Mouse (Mus musculus) right cerebral cortex, postnatal 4 days (tissue): ENCODE results near the gene Hist1h3b.

Experiments used
- DNase-seq: peaks from one replicate; pipeline ENCODE4 v3.0.0-alpha.2; 2022

Hist1h3b gene

DNA sequence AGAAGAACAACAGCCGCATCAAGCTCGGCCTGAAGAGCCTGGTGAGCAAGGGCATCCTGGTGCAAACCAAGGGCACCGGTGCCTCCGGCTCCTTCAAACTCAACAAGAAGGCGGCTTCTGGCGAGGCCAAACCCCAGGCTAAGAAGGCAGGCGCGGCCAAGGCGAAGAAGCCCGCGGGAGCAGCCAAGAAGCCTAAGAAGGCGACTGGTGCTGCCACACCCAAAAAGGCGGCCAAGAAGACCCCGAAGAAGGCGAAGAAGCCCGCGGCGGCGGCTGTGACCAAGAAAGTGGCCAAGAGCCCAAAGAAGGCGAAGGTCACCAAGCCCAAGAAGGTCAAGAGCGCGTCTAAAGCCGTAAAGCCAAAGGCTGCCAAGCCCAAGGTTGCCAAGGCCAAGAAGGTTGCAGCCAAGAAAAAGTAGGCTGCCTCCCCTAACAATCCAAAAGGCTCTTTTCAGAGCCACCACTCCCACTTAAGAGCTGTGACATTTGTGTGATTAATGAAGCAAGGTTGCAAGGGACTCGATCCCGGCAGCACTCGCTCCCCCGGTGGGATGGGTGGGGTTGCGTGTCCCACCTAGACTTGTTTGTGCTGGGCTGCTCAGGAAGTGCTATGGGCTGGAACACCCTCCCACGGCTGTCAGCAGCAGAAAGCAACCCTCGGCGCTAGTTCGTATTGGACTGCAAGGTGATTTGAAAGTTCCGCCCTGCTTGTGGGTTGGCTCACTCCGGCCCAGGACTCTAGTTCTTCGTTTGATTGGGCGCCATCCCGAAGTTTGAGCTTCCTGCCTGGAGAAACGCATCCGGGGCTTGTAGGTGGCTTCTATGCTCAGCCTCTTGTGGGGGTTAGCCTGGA lies 12.8 kb upstream of the Hist1h3b start:
- DNase-seq = peak; percentile 83

DNA sequence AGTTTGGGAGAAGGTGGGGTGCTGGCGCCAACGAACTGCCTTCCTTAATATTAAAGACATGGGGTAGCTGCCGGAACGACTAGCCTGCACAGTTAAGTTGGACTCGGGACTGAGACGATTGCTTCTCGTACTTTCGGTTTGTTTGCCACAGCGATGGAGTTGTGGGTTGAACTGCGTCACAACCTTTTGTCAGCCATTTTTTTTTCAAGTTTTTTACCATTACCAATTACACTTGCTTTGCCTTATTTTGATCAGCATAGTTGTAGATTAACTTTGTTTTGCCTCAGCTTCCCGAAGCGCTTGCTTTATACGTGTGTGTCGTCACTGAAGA lies 12.2 kb upstream of the Hist1h3b start:
- no peak for DNase-seq

DNA sequence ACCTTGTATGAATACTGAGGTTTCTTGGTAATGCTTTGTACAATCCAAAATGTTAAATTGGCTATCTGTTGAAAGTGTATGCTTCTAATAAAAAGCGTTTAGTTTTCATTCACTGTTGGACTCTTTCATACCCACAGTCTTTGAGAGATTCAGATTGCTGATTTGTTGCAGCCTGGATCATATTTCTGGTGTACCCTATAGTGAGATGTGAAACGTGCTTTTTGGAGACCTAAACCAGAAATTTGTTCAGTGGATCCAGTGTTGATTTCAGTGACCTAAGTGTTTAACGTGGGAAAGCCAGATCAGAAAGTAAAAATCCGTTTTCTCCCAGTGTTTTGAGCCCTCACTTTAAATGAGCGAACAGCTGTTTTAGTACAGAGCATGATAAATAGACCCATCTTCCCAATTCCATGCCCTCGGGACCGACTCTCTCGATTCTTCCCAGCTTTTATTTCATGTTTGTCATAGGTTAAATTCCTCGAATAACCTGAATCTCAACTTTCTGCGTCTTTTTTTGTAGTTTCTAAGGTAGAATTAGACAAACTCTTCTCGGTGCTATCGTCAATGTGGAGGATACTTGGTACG lies 11.7 kb upstream of the Hist1h3b start:
- DNase-seq = no peak

DNA sequence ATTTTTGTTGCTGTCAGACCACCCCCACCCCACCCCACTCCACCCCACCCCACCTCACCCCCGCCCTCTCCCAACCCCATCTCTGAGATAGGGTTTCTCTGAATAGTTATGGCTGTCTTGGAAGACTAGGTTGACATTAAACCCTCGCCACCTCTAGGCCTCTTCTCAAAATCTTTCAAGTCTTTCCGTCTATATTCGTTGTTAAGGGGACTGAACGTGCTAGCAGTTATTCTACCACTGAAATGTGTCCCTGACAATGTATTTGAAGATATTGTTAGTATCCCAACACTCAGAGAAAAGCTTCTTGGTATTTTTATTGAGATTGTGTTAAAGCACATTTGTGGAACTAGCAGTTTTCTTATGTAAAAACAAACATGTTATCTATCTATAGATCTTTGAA lies 11.2 kb upstream of the Hist1h3b start:
- DNase-seq = no peak

DNA sequence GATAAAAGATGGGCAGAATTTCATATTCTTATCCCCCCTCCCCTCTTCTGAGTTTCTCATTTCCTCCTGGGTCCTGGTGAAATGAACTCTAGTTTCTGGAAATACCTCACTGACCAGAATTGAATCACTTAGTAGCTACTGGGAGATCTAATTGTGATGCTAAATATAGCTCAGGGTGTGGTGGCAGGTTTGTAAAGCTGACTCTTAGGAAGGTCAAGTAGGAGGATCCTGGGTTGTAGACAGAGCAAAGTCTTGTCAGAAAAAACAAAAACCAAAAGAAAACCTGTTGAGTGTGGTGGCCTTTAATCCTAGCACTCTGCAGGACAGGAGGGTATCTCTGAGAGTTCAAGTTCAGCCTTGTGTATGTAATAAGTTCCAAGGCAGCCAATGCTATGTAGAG lies 10.1 kb upstream of the Hist1h3b start:
- DNase-seq = no peak

DNA sequence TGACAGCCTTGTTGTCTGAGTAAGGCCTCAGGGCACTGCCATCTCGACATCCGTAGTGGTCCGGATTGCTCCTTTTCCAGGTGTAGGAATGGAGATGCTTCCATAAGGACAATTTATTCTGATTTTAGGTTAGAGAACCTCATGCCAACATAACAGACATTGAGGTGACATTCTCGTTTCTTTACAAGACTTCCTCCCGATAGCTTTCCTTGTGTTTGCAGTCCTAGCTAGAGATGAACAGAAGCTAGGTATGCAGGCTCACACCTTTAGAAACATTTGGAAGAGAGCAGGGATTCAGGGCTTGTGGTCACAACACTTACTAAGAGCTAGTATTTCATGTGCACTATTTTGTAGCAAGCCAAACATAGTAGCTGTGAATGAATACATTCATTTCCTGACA lies 8.9 kb upstream of the Hist1h3b start:
- DNase-seq = no peak

DNA sequence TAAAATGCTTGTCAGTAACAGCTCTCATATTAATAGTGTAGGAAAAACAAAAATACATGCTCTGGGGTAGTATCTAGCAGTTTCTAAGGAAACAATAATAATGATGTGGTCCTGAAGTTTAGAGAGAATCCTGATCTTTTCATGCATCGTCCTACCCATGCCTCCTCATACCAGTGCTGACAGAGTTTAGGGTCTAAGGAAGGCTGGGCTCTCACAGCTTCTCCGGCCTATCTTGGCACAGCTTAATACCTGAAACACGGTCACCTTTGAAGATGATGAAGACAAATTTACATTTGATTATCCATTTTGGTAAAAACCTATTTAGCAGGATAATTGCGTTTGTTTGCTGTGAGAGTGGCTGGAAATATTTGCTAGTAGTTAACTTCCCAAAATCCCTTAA lies 8.1 kb upstream of the Hist1h3b start:
- DNase-seq = no peak

DNA sequence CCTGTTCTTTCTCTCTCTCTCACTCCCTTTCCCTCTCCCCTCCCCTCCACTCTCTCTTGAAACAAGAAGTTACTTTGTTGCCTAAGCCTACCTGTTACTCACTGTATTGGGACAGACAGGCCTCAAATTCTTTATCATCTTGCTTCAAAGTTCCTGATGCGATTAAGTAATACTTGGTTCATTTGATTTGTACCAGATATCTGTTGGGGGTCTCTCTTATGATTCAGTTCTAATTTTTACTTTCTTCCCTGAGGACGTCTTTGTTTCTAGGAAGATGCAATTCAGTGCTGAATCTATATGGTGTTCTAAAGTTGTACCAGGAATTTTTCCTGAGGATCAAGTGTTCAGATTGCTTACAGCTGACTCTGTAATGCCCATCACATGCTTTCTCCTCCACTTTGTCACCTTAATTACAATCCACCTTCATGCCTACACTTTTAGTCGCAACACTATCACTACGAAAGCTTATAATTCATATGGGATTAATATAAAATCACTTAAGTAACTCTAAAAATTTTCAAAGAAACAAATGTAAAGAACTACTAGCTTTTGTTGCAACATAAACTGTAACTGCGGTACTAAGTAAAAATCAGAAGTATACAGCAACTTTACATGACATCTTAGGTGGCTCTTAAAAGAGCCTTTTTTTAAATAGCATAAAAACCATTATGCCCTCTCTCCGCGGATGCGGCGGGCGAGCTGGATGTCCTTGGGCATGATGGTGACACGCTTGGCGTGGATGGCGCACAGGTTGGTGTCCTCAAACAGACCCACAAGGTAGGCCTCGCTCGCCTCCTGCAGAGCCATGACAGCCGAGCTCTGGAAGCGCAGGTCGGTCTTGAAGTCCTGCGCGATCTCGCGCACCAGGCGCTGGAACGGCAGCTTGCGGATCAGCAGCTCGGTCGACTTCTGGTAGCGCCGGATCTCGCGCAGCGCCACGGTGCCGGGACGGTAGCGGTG lies 7.4 kb upstream of the Hist1h3b start:
- no peak for DNase-seq

DNA sequence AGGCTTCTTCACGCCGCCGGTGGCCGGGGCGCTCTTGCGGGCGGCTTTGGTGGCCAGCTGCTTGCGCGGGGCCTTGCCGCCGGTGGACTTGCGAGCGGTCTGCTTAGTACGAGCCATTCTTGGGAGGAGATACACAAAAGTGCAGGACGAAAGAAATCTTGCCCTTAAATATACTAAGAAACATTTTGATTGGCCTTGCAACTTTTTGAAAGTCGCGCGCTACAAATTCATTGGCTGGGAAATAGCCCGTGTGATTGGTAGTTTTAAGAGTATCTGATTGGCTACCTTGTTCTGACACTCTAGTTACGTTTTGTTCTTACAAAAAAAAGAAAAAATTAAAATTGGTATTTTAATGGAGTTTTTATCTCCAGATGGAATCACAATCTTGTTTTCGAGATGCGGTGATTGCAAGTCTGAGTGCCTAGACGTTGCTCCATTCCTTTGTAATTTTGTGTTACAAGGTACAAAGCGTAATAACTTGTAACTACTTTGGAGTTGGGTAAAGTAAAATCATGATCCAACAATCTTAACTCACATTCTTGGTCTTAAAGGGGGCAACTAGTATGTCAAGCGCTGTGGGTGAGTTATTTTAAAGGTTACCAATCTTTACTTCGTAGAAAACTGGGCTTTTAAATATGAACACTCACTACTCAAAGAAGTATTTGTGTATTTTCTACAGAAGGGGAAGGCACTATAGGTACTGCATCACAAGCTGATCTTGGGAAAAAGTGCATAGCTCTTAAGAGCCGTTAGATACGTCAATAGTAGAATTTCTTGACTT lies 6.5 kb upstream of the Hist1h3b start, which contains the start of gene Hist1h3c:
Gene Hist1h3c, minus strand, starts transcription at position 222 of the 781 bp plus-strand sequence.
- peak; percentile 87 for DNase-seq

DNA sequence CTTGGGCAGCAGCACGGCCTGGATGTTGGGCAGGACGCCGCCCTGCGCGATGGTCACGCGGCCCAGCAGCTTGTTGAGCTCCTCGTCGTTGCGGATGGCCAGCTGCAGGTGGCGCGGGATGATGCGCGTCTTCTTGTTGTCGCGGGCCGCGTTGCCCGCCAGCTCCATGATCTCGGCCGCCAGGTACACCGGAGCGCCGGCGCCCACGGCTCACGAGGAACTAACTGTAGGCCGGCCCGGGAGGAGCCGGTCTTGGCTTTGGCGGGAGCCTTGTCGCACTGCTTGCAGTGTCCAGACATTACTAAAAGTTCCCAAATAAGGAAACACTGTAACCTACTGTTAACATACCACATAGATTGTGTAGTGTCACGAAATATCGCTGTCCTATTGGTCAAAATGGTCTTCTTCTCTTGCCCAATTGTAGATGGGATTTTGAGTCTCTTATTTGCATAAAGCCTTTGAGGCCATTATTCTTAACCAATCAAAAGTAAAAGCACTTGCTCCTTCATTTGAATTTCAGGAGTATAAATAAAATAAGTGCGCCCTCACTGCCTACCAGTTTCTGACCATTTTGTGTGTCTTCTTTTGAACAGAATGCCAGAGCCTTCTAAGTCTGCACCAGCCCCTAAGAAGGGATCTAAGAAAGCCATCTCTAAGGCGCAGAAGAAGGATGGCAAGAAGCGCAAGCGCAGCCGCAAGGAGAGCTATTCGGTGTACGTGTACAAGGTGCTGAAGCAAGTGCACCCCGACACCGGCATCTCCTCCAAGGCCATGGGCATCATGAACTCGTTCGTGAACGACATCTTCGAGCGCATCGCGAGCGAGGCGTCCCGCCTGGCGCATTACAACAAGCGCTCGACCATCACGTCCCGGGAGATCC lies 5.6 kb upstream of the Hist1h3b start, which contains the start of gene Hist1h2bb:
Gene Hist1h2bb, plus strand, starts transcription at position 534 of the 880 bp plus-strand sequence.
- DNase-seq = peak; percentile 51

DNA sequence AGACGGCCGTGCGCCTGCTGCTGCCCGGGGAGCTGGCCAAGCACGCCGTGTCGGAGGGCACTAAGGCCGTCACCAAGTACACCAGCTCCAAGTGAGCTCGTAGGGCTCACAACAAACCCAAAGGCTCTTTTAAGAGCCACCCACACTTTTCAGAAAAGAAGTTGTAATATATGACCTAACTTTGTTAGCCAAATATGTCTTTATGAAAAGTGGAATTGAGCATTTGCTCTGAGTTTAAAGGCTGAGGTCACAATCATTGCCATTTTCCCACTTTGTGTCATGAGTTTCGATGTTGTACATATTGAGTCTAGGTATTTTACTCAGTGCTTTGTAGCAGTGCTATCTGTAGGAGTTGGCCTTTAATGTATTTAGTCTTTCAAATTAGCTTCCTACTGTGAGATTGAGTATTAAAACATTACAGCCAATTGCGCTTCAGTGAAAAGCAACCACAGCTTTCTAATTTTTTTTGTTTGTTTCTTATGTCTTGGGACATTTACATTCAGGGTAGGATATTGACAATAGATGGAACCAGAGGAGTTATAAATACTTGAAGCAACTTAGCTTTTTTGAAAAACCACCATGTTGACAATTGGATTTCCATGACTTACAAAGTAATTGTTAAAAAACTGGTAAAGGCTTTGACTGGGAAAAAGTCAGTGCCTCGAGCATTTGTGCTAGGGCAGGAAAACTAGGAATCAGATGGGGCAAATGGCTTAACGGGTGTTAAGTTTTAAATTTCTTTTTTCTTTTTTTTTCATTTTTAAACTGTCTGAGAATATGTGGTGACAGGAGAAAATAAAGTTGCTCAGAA lies 4.8 kb upstream of the Hist1h3b start:
- DNase-seq = no peak

DNA sequence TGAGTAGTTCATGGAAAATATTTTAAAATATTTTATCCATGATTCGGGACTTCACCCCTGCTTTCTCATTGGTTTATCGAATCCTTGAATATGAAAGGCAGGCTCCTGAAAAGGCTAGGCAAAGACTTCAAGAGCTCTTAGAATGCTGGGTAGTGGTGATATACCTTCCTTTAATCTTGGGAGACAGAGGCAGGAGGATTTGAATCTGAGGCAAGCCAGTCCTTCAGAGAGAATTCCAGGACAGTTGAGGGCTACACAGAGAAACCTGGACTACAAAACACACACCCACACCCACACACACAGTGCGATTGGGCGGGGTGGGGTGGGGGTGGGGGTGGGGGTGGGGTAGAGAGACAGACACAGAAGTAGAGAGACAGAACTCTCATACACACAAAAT lies 4.2 kb upstream of the Hist1h3b start:
- no peak for DNase-seq

DNA sequence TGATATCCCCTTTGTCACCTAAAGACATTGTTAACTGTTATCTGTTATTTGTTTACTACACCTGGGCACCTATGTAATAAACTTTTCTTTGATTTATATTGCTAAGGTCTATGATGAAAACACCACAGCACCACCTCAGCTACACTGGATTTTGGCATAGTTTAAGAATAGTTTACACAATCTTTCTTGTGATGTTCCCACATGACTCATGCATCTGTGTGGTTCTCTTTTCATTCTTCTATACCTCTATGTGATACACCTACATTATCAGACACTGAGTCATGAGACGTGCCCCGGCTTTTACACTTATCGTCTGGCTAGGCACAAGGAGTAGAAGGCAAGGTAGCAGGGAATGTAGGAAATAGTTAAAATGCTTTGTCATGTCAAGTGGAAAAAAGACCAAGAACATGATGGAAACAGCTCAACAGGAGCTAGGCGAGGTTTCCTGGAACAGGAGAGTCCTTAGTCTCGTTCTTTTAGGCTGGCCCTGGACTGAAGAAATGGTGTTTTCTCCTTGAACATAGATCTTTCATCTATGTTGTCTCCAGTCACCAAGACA lies 2.4 kb upstream of the Hist1h3b start:
- no peak for DNase-seq

DNA sequence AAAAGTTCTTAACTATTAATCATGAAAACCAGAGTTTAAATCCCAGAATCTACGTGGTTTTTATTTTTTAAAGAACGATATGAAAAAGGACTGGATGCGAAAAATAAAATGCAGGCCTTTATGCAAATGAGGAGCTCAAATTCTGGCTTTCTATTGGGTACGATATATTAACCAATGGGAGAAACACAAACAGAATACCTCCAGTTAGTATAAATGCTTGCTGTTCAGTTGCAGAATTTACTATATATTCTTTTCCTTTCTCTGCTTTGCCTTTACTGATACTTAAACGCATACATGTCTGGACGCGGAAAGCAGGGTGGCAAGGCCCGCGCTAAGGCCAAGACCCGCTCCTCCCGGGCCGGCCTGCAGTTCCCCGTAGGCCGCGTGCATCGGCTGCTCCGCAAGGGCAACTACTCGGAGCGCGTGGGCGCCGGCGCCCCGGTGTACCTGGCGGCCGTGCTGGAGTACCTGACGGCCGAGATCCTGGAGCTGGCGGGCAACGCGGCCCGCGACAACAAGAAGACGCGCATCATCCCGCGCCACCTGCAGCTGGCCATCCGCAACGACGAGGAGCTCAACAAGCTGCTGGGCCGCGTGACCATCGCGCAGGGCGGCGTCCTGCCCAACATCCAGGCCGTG lies 1.1 kb upstream of the Hist1h3b start, which contains the start of gene Hist1h2ab:
Gene Hist1h2ab, plus strand, starts transcription at position 288 of the 639 bp plus-strand sequence.
- peak; percentile 29 for DNase-seq

DNA sequence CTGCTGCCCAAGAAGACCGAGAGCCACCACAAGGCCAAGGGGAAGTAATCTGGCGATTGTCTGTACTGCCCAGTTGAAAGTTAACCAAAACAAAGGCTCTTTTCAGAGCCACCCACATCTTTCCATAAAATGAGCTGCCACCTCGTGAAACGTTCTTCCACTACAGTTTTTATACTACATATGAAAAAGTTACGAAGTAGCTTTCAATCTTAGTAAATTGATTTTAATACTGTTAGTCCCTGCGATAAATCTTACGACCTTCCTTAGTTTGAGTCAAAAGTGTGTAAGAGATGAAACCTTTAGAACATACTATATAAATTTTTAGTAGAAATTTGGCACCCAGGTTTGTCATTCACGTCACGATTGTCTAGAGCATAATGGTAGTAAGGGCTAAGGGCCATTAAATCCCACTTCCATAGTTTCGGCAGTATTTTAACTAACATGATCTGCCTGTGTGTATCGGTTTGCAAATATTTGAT lies 550 bp upstream of the Hist1h3b start:
- no peak for DNase-seq

DNA sequence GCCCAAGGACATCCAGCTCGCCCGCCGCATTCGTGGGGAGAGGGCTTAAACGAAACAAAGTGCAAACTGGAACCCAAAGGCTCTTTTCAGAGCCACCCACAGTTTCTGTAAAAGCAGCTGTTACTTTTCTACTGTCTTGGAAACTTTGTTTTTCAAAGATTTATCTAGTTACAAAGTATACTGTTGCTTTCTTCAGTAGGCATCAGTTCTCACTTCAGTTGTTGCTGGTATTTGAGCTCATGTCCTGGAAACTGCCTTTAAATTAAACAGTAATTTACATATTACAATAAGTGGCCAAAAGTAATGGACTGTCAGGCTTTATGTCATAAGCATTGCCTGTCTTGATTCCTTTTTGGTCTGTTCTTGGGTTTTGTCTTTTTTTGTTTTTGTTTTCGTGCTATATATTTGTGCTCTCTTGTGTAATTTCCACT lies 690 bp downstream of the Hist1h3b start:
- no peak for DNase-seq

DNA sequence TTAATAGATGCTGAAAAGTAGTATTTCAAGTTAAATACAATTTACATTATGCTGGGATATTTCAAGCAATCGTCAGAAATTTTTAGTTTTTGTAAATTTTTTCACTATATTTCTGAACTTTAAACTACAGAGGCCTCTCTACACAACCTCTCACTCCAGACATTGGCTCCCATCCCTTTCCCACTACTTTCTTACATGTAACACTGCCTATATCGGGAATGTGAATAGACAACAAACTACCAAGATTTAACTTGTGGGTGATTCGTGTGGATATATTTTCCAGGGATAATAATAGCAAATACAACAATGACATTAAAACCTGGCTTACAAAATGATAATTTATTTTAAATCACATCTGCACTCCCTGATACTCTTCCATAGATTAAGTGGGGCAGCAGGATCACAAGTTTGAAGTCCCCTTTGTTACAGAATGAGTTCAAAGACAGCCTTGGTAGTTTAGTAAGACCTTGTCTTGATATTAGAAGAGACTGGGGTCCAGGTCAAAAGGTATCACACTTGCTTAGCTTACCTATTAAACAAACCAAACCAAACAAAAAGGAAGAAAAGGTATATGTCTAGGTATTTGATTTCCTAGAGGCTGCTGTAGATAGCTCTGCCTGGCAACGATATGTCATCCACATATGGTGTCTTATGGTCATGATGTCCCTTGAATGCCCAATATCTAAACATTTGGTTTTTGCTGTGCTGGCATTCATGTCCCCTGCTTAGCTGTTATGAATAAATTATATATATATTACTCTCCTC lies 1.4 kb downstream of the Hist1h3b start:
- no peak for DNase-seq

DNA sequence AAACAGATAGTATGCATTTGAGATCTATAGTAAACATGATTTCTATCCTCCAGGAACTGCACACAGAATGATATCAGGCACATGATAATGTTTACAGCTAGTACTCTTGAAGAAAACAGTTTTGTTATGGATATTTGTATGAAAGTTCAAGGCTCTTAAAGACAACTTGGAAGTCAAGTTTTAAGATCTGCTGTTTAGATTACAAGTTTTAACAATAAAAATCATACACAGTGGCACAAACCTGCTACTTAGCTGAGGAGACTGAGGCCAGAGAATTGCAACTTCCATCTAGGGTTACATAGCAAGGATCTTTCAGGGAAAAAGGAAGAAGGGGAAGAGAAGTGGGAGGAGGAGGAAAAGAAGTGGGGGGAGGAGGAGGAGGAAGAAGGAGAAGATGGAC lies 2.9 kb downstream of the Hist1h3b start:
- DNase-seq = no peak

DNA sequence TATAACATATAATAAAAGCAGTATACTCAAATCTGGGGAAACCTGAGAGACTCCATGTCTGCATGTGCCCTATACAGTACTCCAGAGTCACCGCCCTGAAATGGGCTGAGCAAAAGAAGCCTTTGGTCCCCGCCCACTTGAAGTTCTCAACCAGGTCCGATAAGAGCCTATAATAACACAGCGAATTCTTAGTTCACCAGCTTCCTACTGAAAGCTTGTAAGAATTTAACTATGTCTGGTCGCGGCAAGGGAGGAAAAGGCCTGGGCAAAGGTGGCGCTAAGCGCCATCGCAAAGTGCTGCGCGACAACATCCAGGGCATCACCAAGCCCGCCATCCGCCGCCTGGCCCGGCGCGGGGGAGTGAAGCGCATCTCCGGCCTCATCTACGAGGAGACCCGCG lies 4.7 kb downstream of the Hist1h3b start, which contains the start of gene Hist1h4b:
Gene Hist1h4b, plus strand, starts transcription at position 224 of the 400 bp plus-strand sequence.
- peak; percentile 71 for DNase-seq
